11 mouse cellular contexts compared by ENCODE assay signal in the genomic region with DNA sequence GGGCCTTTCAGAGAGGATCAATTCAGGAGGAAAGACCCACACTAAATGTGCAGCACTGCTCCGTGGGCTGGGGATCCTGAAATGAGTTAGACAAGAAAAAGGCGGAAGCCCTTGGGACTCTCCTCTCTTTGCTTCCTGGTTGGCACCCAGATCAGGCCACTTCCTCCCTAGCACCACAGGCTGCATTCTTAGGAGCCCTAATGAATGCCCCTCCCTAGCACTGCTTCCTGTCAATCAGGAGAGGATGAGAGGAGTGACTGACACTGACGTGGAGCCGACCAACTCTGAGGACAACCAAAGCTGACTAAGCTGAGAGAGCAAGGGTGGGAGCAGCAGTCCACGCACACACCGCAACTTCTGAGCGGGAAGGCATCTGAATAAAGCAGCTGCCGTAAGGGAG.
DNase-seq lines count a peak whose midpoint lies in the region; ATAC-seq lines count a peak whose summit lies in the region.
"Had no signal": no experiment of that assay in that cellular context is flagged by ENCODE, and none has a peak within 500 bp of the region (broad histone marks: within the 10 kb centered on the region; RNA-seq: fewer than 3 reads in every experiment).

No protein-coding gene starts in this region.

- no peaks in the 10 kb centered on the region for H3K4me1 ChIP-seq in forebrain, embryonic 12.5 days
- H3K4me1 ChIP-seq: embryonic facial prominence, embryonic 12.5 days; hindbrain, embryonic 10.5 days; limb, embryonic 13.5 days had no signal

- no peak overlapping the region for H3K4me3 ChIP-seq in forebrain, embryonic 12.5 days (replicated peaks)
- H3K4me3 ChIP-seq: embryonic facial prominence, embryonic 12.5 days; hindbrain, embryonic 10.5 days; limb, embryonic 13.5 days had no signal

- WGBS in forebrain, embryonic 12.5 days: 81% methylated on average over 8 of the region's 8 CpGs

- no peak overlapping the region for H3K27ac ChIP-seq in forebrain, embryonic 12.5 days
- H3K27ac ChIP-seq: embryonic facial prominence, embryonic 12.5 days; hindbrain, embryonic 10.5 days; limb, embryonic 13.5 days had no signal

- ATAC-seq in forebrain, embryonic 12.5 days (ENCODE audit: low FRiP score): no peak

- no peaks in the 10 kb centered on the region for H3K9me3 ChIP-seq in forebrain, embryonic 12.5 days
- H3K9me3 ChIP-seq: embryonic facial prominence, embryonic 12.5 days; hindbrain, embryonic 10.5 days; limb, embryonic 13.5 days had no signal

- DNase-seq in 416B (ENCODE audit: low read depth) (peak; percentile 82), ES-CJ7 (ENCODE audit: low read depth, low spot score) (peak; percentile 30)
- peak; percentile 2 for DNase-seq in heart, postnatal 25 days (ENCODE audit: low spot score)
- peak; percentile 33 for DNase-seq in lung, postnatal 14 days
- DNase-seq in right cerebral cortex, postnatal 14 days: no peak
- no peak for DNase-seq in Muller cell, postnatal 12 days (ENCODE audit: inconsistent ontology term)
- DNase-seq: right cerebral cortex, postnatal 4 days had no signal

- H3K9ac ChIP-seq in forebrain, embryonic 12.5 days: no peak overlapping the region
- H3K9ac ChIP-seq: embryonic facial prominence, embryonic 12.5 days; limb, embryonic 13.5 days had no signal

- intact Hi-C loops in heart, postnatal 25 days (cut with DNase I): no loop called here

- peaks cover 68% of the 10 kb centered on the region for H3K36me3 ChIP-seq in forebrain, embryonic 12.5 days (replicated peaks)

- no peaks in the 10 kb centered on the region for H3K27me3 ChIP-seq in forebrain, embryonic 12.5 days
- H3K27me3 ChIP-seq: embryonic facial prominence, embryonic 12.5 days; limb, embryonic 13.5 days had no signal

- no peak overlapping the region for H3K4me2 ChIP-seq in forebrain, embryonic 12.5 days
- H3K4me2 ChIP-seq: embryonic facial prominence, embryonic 12.5 days; limb, embryonic 13.5 days had no signal

Comparison
In these comparisons a context has a peak if more than half of its experiments do, and no peak if none do; other contexts are left out.
1. DNase-seq: peak in 416B (single experiment), ES-CJ7 (single experiment), heart, postnatal 25 days (single experiment) and lung, postnatal 14 days (single experiment); none in right cerebral cortex, postnatal 14 days (single experiment) and Muller cell, postnatal 12 days (single experiment).